Mouse (Mus musculus): ENCODE results near the gene Olfr364-ps1. TPM values are rescaled to one million over a fixed set of nuclear protein-coding genes. Genes with fewer than 3 reads are reported as not detected.

The Olfr364-ps1 gene
- not detected for total RNA-seq (2021)
- long read RNA-seq, experiment 1, result 0 reads
- long read RNA-seq, experiment 2, result 0 reads

DNA sequence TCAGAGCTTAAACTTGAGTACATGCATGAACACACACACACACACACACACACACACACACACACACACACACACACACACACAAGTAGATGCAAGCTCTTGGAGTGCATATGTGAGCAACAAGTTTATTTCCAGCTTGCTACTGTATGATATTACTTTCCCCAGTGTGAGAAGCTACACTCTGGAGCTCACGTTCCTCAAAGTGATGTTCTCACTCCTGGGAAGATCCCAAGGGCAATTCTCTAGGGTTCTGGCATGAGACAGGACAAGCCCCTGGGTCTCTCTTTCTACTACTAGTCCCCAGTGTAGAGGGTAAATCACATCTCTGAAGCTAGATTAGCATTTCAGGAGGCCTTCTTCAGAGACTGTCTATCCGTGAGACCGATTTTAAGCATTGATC, at the start of gene Olfr364-ps1:
Gene Olfr364-ps1 (plus strand): TSS at position 301 of the 400 bp plus-strand sequence.
- DNase-seq (ENCODE audit: low spot score in 2 of 2), result no peak

- DNase-seq (ENCODE audit: low spot score in 2 of 2), result no peak
Observed at GRCm38 (mm10) chr2:37117810-37118209, 21.3 kb upstream of the Olfr364-ps1 start, which contains the start of gene Olfr362. Olfr362 (minus strand) TSS chr2:37117910.

GRCm38 (mm10) chr2:37187898-37188297, 48.8 kb downstream of the Olfr364-ps1 start, which contains the start of gene Olfr365:
Olfr365 (plus strand) TSS chr2:37188198.
- no peak for DNase-seq (ENCODE audit: low spot score in 2 of 2)

Other genes starting within 250 kb of the Olfr364-ps1 start
- not detected for gene Olfr353, start 246.4 kb upstream of the Olfr364-ps1 start, total RNA-seq (2021)
- gene Olfr354, start 233.6 kb upstream of the Olfr364-ps1 start, total RNA-seq (2021), result not detected
- gene Olfr355, start 210.4 kb upstream of the Olfr364-ps1 start, total RNA-seq (2021), result not detected
- gene Olfr356, start 202.2 kb upstream of the Olfr364-ps1 start, total RNA-seq (2021), result not detected
- gene Olfr357, start 145.5 kb upstream of the Olfr364-ps1 start, total RNA-seq (2021), result not detected
- gene Olfr358, start 130.0 kb upstream of the Olfr364-ps1 start, total RNA-seq (2021), result not detected
- not detected for gene Olfr360, start 73.6 kb upstream of the Olfr364-ps1 start, total RNA-seq (2021)
- not detected for gene Olfr361, start 50.0 kb upstream of the Olfr364-ps1 start, total RNA-seq (2021)
- gene Olfr362, start 21.4 kb upstream of the Olfr364-ps1 start, total RNA-seq (2021), result not detected
- gene Olfr365, start 48.9 kb downstream of the Olfr364-ps1 start, total RNA-seq (2021), result not detected
- gene Olfr366, start 72.3 kb downstream of the Olfr364-ps1 start, total RNA-seq (2021), result not detected
- not detected for gene Olfr368, start 187.2 kb downstream of the Olfr364-ps1 start, total RNA-seq (2021)
- gene Pdcl, start 220.0 kb downstream of the Olfr364-ps1 start, total RNA-seq (2021), result 10 to 100 TPM; 31.9 to 36.6 TPM